Mouse (Mus musculus) Patski (cell line): ENCODE data around the gene Itgal. TPM values are rescaled to one million over a fixed set of nuclear protein-coding genes. Genes with fewer than 3 reads are reported as not detected.
"Not testable (repeated sequence)": the region's sequence is repeated elsewhere in the genome, so short reads cannot be mapped to it uniquely, and the experiment has no call there.

Source experiments
- ATAC-seq: fragments of 100-300 bp; one replicate; pipeline ENCODE4 v1.8.0; 2021
- CTCF ChIA-PET: fragments of 350-600 bp; sonication (Branson Sonifier 250); formaldehyde crosslinking; loops from one replicate; lab custom pipeline; 2022; ENCODE audit warnings: inconsistent platforms; lab: Charles Lee
- POLR2A ChIA-PET: fragments of 350-600 bp; sonication (Branson Sonifier 250); formaldehyde crosslinking; loops from one replicate; lab custom pipeline; 2022; ENCODE audit warnings: antibody characterized with exemption, inconsistent platforms; lab: Charles Lee
- DNase-seq: peaks from one replicate; pipeline ENCODE4 v3.0.0-alpha.2; 2011; ENCODE audit warnings: low read depth, low spot score
- H3K27me3 ChIP-seq: fragments of 371-371 bp; one replicate; pipeline ENCODE4 v1.5.1; 2021
- CTCF ChIP-seq: fragments of 100-300 bp; IDR thresholded peaks from one replicate; pipeline ENCODE4 v1.5.1; 2021
- in situ Hi-C: fragments of 300-500 bp; cut with MboI; formaldehyde crosslinking; loops from 3 replicates; pipeline ENCODE4 v1.11.1; 2018; ENCODE audit warnings: low pct_unique_long_range_greater_than_20kb, mixed read lengths
- polyA plus RNA-seq: library from polyadenylated mRNA; unstranded; gene quantifications from one replicate; pipeline ENCODE4 v1.2.3, GENCODE M21; 2021

Gene Itgal
- 0.30 TPM for polyA plus RNA-seq

DNA sequence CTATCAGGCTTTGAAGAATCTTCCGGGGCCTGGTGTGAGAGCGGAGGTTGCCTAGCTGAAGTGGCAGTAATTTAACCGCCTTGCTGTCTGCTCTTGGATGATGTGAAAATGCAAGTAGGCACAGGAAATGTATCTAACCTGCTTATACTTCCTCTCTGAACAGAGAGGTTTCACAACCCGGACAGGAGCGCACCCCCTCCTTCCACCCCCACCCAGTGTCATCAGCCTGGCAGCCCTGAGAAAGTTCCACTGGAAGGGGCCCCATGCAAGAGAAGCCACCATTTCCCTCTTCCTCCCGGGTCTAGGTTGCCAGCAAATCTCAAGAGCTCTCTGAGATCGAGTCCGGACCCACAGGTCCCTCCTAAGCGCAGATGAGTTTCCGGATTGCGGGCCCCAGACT lies at the start of gene Itgal:
Itgal (plus strand) TSS at position 163 of the 400 bp plus-strand sequence.
- no peaks in the 10 kb centered on the region for H3K27me3 ChIP-seq
- DNase-seq (no peak), ATAC-seq (no peak)
- in situ Hi-C loops: no loop called here
- CTCF ChIA-PET: no interaction called here
- no peak for TF ChIP-seq CTCF
- POLR2A ChIA-PET: no interaction called here

DNA sequence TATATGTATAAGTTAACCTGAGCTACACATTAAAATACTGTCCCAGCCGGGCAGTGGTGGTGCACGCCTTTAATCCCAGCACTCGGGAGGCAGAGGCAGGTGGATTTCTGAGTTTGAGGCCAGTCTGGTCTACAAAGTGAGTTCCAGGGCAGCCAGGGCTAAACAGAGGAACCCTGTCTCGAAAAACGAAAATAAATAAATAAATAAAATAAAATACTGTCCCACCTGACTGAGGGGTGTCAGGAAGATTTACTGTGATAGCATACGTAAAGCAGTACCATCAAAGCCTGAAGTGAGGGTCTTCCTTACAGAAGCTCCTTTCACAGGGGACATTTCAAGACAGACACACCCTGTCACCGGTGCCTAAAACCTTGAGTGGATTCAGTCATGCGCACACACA lies 45.5 kb upstream of the Itgal start:
- ATAC-seq, H3K27me3 ChIP-seq, POLR2A ChIA-PET, DNase-seq, in situ Hi-C loops: not testable (repeated sequence)
- CTCF ChIA-PET: interaction anchor here (0.9 kb wide), 1 partner anchor 15 kb away, joined by 3 read pairs; no protein-coding TSS in a partner anchor

DNA sequence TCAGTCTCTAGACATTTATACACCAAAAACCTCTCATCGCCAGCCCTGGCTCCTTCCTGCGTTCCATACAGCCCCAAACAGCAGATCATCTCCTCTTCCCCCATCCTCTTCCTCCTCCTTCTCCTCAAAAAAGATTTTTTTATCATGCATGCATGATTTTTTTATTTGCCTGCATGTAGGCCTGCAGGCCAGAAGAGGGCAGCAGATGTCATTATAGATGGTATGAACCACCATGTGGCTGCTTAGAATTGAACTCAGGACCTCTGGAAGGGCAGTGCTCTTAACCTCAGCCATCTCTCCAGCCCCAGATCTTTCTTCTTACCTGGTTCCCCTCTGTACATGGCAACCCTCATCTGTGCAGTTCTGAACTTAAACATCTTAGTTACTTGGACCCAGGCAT lies 43.6 kb upstream of the Itgal start:
- DNase-seq (no peak), ATAC-seq (no peak)
- CTCF ChIA-PET: interaction anchor here (1.2 kb wide), 1 partner anchor 14 kb away, joined by 4 read pairs; no protein-coding TSS in a partner anchor
- POLR2A ChIA-PET: no interaction called here
- in situ Hi-C loops: no loop called here
- no peaks in the 10 kb centered on the region for H3K27me3 ChIP-seq
- no peak for TF ChIP-seq CTCF

DNA sequence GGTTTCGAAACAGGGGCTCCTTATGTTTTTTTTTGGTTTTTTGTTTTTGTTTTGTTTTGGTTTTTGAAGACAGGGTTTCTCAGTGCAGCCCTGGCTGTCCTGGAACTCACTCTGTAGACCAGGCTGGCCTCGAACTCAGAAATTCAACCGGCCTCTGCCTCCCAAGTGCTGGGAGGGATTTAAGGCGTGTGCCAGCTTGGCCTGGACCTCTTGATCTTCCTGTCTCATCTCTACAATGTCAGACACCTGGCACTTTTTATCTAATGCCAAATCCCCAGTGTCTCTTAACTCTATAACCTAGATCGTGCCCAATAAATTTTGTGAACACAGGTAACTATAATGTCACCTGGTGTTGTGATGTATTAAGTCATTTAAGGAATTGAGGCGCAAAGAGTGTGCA lies 42.7 kb upstream of the Itgal start:
- in situ Hi-C loops: no loop called here
- CTCF ChIA-PET: no interaction called here
- no peak for ATAC-seq

DNA sequence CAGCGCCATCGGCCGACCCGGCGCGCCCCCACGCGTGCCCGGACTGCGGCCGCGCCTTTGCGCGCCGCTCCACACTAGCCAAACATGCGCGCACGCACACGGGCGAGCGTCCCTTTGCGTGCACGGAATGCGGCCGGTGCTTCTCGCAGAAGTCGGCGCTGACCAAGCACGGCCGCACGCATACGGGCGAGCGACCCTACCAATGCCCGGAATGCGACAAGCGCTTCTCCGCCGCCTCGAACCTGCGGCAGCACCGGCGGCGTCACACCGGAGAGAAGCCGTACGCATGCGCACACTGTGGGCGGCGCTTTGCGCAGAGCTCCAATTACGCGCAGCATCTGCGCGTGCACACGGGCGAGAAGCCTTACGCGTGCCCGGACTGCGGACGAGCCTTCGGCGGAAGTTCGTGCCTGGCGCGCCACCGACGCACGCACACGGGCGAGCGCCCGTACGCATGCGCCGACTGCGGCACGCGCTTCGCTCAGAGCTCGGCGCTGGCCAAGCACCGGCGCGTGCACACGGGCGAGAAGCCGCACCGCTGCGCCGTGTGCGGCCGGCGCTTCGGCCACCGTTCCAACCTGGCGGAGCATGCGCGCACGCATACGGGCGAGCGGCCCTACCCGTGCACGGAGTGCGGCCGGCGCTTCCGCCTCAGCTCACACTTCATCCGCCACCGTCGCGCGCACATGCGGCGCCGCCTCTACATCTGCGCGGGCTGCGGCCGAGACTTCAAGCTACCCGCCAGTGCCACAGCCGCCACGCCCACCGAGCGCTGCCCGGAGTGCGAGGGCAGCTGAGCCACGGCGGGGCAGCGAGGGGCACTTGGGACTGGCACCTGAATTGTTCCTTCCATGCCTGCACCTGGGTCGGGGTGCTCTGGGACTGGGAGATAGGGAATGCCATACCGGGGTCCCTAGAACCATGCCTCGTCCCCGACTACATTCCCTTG lies 42.0 kb upstream of the Itgal start:
- no peaks in the 10 kb centered on the region for H3K27me3 ChIP-seq
- ChIA-PET CTCF (no interaction called here), POLR2A (interaction anchor here (0.7 to 1.0 kb wide), 3 partner anchors 9 to 381 kb away, joined by 3 to 4 read pairs (median 3); no protein-coding TSS in a partner anchor)
- ATAC-seq (peak; percentile 84), DNase-seq (peak; percentile 71)
- TF ChIP-seq CTCF: no peak
- in situ Hi-C loops: no loop called here

More for the DNA sequence above, 42.7 kb upstream of the Itgal start:
- no peaks in the 10 kb centered on the region for H3K27me3 ChIP-seq
- no peak for TF ChIP-seq CTCF
- POLR2A ChIA-PET: interaction anchor here (0.7 to 1.0 kb wide), 2 partner anchors 8 to 380 kb away, joined by 3 read pairs; no protein-coding TSS in a partner anchor
- DNase-seq: no peak

DNA sequence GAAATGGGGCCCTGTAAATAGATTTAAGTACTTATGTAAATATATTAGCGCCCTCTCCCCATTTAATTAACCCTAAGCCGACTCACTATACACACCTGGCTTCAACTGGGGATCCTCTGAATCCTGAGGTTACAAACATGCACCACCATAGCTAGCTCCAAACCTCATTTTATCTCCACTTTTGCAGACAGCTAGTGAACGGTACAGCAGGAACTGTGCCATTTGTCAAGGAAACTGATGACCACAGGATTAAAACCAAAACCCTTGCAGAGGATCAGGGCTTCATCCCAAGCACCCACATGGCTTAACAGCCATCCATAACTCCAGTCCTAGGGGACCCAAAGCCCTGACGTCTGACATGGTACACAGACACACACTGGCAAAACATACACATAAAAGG lies 41.1 kb upstream of the Itgal start:
- DNase-seq (no peak), ATAC-seq (no peak)
- CTCF ChIA-PET: no interaction called here
- POLR2A ChIA-PET: interaction anchor here (1.0 kb wide), 1 partner anchor 15 kb away, joined by 4 read pairs; no protein-coding TSS in a partner anchor
- no peak for TF ChIP-seq CTCF
- in situ Hi-C loops: no loop called here
- H3K27me3 ChIP-seq: no peaks in the 10 kb centered on the region

DNA sequence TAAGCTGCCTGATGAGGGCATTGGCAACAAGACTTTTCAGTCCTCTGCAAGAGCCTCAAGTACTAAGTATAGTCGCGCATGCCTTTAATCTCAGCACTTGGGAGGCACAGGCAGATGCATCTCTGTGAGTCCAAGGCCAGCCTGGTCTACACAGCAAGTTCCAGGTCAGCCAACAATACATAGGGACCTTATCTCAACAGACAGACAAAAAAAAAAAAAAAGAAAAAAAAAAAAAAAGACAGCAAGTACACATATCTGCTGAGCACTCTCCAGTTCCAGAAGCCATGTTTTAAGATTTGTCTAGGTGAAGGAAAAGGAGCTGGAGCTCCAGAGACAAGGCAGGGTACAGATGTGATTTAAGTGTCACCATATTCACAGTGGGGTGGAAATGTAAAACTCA lies 40.1 kb upstream of the Itgal start:
- H3K27me3 ChIP-seq: no peaks in the 10 kb centered on the region
- no peak for TF ChIP-seq CTCF
- in situ Hi-C loops: no loop called here
- DNase-seq (no peak), ATAC-seq (no peak)
- POLR2A ChIA-PET: interaction anchor here (0.6 to 1.4 kb wide), 2 partner anchors 37 to 215 kb away, joined by 3 to 4 read pairs; no protein-coding TSS in a partner anchor
- CTCF ChIA-PET: no interaction called here

DNA sequence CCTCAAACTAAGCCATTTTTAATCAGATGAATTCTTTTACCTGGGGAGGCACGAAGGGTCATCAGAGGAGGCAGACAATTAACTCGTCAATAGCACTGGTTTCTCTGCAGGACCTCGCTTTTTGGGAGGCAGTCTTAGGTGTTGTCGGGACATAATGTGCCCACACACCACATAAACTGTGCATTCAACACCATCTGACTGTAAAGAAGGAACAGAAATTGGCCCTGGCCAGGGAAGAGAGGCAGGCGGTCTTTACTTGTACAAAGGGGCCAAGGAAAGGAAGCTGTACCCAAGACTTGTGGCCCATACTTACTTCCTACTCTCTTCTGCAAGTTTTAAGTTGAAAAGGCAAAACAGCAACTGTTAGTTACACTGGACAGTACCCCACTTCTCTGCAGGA lies 39.5 kb upstream of the Itgal start:
- ATAC-seq (no peak), DNase-seq (no peak)
- in situ Hi-C loops: no loop called here
- H3K27me3 ChIP-seq: no peaks in the 10 kb centered on the region
- TF ChIP-seq CTCF: no peak
- ChIA-PET CTCF (no interaction called here), POLR2A (interaction anchor here (0.6 to 1.4 kb wide), 2 partner anchors 37 to 214 kb away, joined by 3 to 4 read pairs; no protein-coding TSS in a partner anchor)

DNA sequence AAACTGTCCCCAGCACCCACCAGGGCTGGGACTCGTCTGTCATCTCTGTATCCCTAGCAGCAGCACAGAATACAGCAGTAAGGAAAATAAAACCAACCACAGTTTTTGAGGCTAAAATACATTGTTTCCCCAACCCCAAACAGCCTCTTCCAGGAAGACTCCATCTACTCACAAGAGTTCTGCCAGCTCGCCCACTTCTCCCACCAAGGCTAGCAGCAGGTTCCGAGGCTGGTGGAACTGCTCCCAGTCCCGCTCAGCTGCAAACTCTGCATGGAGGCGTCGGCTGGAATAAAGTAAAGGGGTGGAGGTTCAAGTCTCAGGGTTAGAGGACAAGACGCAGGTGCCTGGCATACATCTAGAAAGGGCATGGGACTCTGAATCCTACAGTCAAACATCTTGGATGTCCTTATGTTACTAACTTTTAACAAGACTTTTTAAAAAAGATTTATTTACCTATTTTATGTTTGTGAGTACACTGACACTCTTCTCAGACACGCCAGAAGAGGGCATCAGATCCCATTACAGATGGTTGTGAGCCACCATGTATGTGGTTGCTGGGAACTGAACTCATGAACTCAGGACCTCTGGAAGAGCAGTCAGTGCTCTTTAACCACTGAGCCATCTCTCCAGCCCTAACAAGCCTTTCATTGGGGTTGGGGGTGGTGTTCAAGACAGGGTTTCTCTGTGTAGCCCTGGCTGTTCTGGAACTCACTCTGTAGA lies 36.7 kb upstream of the Itgal start:
- ChIA-PET CTCF (no interaction called here), POLR2A (no interaction called here)
- ATAC-seq (no peak), DNase-seq (no peak)
- no peak for TF ChIP-seq CTCF
- no peaks in the 10 kb centered on the region for H3K27me3 ChIP-seq
- in situ Hi-C loops: no loop called here

DNA sequence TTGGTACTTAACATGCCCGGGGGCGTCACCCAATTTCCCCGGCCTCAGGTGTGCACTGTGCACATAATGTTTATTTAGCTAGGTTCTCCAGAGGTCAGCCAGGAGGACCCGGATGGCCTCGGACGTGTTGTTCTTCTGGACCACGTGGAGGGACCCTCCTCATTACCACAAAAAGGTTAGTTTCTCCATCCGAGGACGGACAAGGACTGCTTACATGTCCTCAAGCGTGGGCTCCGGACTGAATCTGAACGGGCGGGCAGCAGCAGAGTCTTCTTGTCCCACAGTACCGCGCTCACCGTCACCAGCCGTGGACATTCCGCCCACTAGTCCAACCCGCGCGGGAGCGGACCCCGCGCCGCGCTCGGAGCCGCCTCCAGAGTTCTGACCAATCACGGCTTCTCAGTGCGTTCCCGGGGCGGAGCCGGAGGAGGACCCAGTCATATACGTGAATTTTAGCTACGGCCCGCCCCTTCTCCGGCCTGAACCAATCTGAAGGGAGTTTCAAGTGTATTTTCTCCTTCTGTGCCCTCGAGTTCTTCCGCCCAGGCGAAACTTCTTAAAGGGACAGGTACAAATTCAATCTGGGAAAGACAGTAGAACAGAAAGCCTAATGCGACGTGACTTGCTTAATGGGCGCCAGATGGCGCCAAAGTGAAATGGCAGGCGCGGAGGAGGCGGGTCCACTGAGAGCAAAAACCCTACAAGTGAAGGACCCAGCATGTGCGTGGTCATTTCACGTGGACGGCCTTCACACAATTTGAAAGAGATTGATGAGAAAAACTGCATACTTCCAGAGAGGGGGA lies 35.5 kb upstream of the Itgal start, which contains the start of gene Dctpp1:
Dctpp1 (minus strand) TSS at position 401 of the 803 bp plus-strand sequence.
- peak; percentile 90 for DNase-seq
- ATAC-seq: peak; percentile 94
- H3K27me3 ChIP-seq: no peaks in the 10 kb centered on the region
- POLR2A ChIA-PET: no interaction called here
- no peak for TF ChIP-seq CTCF
- in situ Hi-C loops: no loop called here
- CTCF ChIA-PET: interaction anchor here (0.8 kb wide), 2 partner anchors 10 to 17 kb away, joined by 3 read pairs; no protein-coding TSS in a partner anchor
